Mouse (Mus musculus) forebrain, embryonic 16.5 days (tissue): ENCODE measurements around the gene Prkd1. TPM values are rescaled to one million over a fixed set of nuclear protein-coding genes. Genes with fewer than 3 reads are reported as not detected.

ENCODE experiments used
- ATAC-seq: fragments of 200-750 bp; cut with Nextera tagmentation; 2 replicates; pipeline ENCODE4 v1.8.0; 2017; ENCODE audit warnings: mild to moderate bottlenecking, moderate library complexity
- H3K27ac ChIP-seq: fragments of 300-500 bp; sonication (generic); 2 replicates; pipeline ENCODE4 v1.5.1; 2014; ENCODE audit warnings: low read length, control low read depth
- H3K27me3 ChIP-seq: fragments of 300-500 bp; sonication (generic); replicated peaks from 2 replicates; pipeline ENCODE4 v1.6.1; 2014; ENCODE audit warnings: low read length; ENCODE audit not compliant: control insufficient read depth, insufficient read depth
- H3K36me3 ChIP-seq: fragments of 300-500 bp; sonication (generic); 2 replicates; pipeline ENCODE4 v1.6.1; 2014; ENCODE audit not compliant: control insufficient read depth, insufficient read depth
- H3K4me1 ChIP-seq: fragments of 300-500 bp; sonication (generic); replicated peaks from 2 replicates; pipeline ENCODE4 v1.6.1; 2014; ENCODE audit warnings: low read length; ENCODE audit not compliant: control insufficient read depth, insufficient read depth
- H3K4me2 ChIP-seq: fragments of 300-500 bp; sonication (generic); 2 replicates; pipeline ENCODE4 v1.6.1; 2014; ENCODE audit warnings: mild to moderate bottlenecking, low read length, control low read depth
- H3K4me3 ChIP-seq: fragments of 300-500 bp; sonication (generic); replicated peaks from 2 replicates; pipeline ENCODE4 v1.5.1; 2014; ENCODE audit warnings: mild to moderate bottlenecking, low read length, control low read depth
- H3K9ac ChIP-seq: fragments of 300-500 bp; sonication (generic); replicated peaks from 2 replicates; pipeline ENCODE4 v1.6.1; 2014; ENCODE audit warnings: low read depth, low read length, control low read depth
- H3K9me3 ChIP-seq: fragments of 300-500 bp; sonication (generic); 2 replicates; pipeline ENCODE4 v1.6.1; 2016; ENCODE audit warnings: low read length; ENCODE audit not compliant: control insufficient read depth
- WGBS: fragments of 180-500 bp; shearing (Covaris S2); extraction: QIAGEN DNeasy Blood & Tissue Kit; methylation state at CpG from one replicate; pipeline ENCODE4 v1.1.7; 2014; 5-methylcytosine and 5-hydroxymethylcytosine counted together
- polyA plus RNA-seq: library from polyadenylated mRNA; unstranded; fragments of >200 nt; fragmentation: Nextera tagmentation; extraction: Ambion mirVana; gene quantifications from 2 replicates; pipeline ENCODE4 v1.2.1, GENCODE M21; 2015

Gene Prkd1
- polyA plus RNA-seq, 1 experiment from 2014 or later: 4.9 TPM

- Histone ChIP-seq H3K9me3 (no peaks in the 10 kb centered on the region), H3K36me3 (no peaks in the 10 kb centered on the region), H3K9ac (no peak overlapping the region), H3K4me1 (peaks cover 4% of the 10 kb centered on the region), H3K4me3 (no peak overlapping the region), H3K27me3 (no peaks in the 10 kb centered on the region), H3K27ac (no peak overlapping the region), H3K4me2 (no peak overlapping the region)
- WGBS: 95% methylated on average over 1 of the region's 1 CpGs
- ATAC-seq: no peak
Observed at GRCm38 (mm10) chr12:50615852-50616251, 33.0 kb downstream of the Prkd1 start.

- Histone ChIP-seq H3K4me3 (no peak overlapping the region), H3K9me3 (no peaks in the 10 kb centered on the region), H3K4me1 (peaks cover 4% of the 10 kb centered on the region), H3K27me3 (no peaks in the 10 kb centered on the region), H3K27ac (no peak overlapping the region), H3K9ac (no peak overlapping the region), H3K36me3 (no peaks in the 10 kb centered on the region), H3K4me2 (no peak overlapping the region)
- 0 out of 2 replicates have a peak, but pooled peaks have one; percentile 36 for ATAC-seq
- WGBS: 38% methylated on average over 6 of the region's 6 CpGs
Observed at GRCm38 (mm10) chr12:50614341-50614740, 34.6 kb downstream of the Prkd1 start.

- ATAC-seq: no peak
- Histone ChIP-seq H3K27ac (no peak overlapping the region), H3K9me3 (no peaks in the 10 kb centered on the region), H3K27me3 (no peaks in the 10 kb centered on the region), H3K4me2 (no peak overlapping the region), H3K4me1 (no peaks in the 10 kb centered on the region), H3K9ac (no peak overlapping the region), H3K4me3 (no peak overlapping the region), H3K36me3 (no peaks in the 10 kb centered on the region)
- 76% methylated on average over 4 of the region's 4 CpGs for WGBS
Observed at GRCm38 (mm10) chr12:50606703-50607500, 42.0 kb downstream of the Prkd1 start.

- no peak overlapping the region for H3K4me3 ChIP-seq
- 100% methylated on average over 1 of the region's 1 CpGs for WGBS
- no peaks in the 10 kb centered on the region for H3K9me3 ChIP-seq
- no peak overlapping the region for H3K9ac ChIP-seq
- no peaks in the 10 kb centered on the region for H3K27me3 ChIP-seq
- ATAC-seq: no peak
- no peak overlapping the region for H3K27ac ChIP-seq
- no peak overlapping the region for H3K4me2 ChIP-seq
- peaks cover 12% of the 10 kb centered on the region for H3K4me1 ChIP-seq
- H3K36me3 ChIP-seq: no peaks in the 10 kb centered on the region
Observed at GRCm38 (mm10) chr12:50599370-50599769, 49.5 kb downstream of the Prkd1 start.

GRCm38 (mm10) chr12:50598053-50598988, 50.6 kb downstream of the Prkd1 start:
- H3K27ac ChIP-seq: peak overlapping the region; percentile 56
- ATAC-seq: peak; percentile 61
- 62% methylated on average over 9 of the region's 9 CpGs for WGBS

GRCm38 (mm10) chr12:50597467-50597866, 51.4 kb downstream of the Prkd1 start:
- H3K9ac ChIP-seq: no peak overlapping the region
- H3K36me3 ChIP-seq: no peaks in the 10 kb centered on the region
- H3K9me3 ChIP-seq: no peaks in the 10 kb centered on the region
- 64% methylated on average over 4 of the region's 4 CpGs for WGBS
- no peak overlapping the region for H3K4me2 ChIP-seq
- no peak overlapping the region for H3K27ac ChIP-seq
- no peaks in the 10 kb centered on the region for H3K27me3 ChIP-seq
- ATAC-seq: peak; percentile 57
- H3K4me3 ChIP-seq: no peak overlapping the region
- peaks cover 12% of the 10 kb centered on the region for H3K4me1 ChIP-seq

More at GRCm38 (mm10) chr12:50598053-50598988, 50.6 kb downstream of the Prkd1 start:
- Histone ChIP-seq H3K4me2 (peak overlapping the region; percentile 7; the same call in 1 of the 2 replicates), H3K27me3 (no peaks in the 10 kb centered on the region), H3K4me3 (no peak overlapping the region), H3K9me3 (no peaks in the 10 kb centered on the region), H3K36me3 (no peaks in the 10 kb centered on the region), H3K4me1 (peaks cover 12% of the 10 kb centered on the region), H3K9ac (no peak overlapping the region)

- Histone ChIP-seq H3K9me3 (no peaks in the 10 kb centered on the region), H3K4me1 (peaks cover 12% of the 10 kb centered on the region), H3K27ac (no peak overlapping the region), H3K4me2 (no peak overlapping the region), H3K27me3 (no peaks in the 10 kb centered on the region), H3K9ac (no peak overlapping the region), H3K36me3 (no peaks in the 10 kb centered on the region), H3K4me3 (no peak overlapping the region)
- WGBS: 92% methylated on average over 5 of the region's 5 CpGs
- ATAC-seq: no peak
Observed at GRCm38 (mm10) chr12:50595777-50596176, 53.1 kb downstream of the Prkd1 start.

GRCm38 (mm10) chr12:50594506-50594905, 54.4 kb downstream of the Prkd1 start:
- Histone ChIP-seq H3K36me3 (no peaks in the 10 kb centered on the region), H3K4me3 (no peak overlapping the region), H3K9ac (no peak overlapping the region), H3K27me3 (no peaks in the 10 kb centered on the region), H3K27ac (no peak overlapping the region), H3K4me1 (peaks cover 12% of the 10 kb centered on the region), H3K9me3 (no peaks in the 10 kb centered on the region), H3K4me2 (no peak overlapping the region)
- 62% methylated on average over 6 of the region's 6 CpGs for WGBS
- ATAC-seq: no peak

- H3K4me2 ChIP-seq: no peak overlapping the region
- no peaks in the 10 kb centered on the region for H3K27me3 ChIP-seq
- peaks cover 7% of the 10 kb centered on the region for H3K4me1 ChIP-seq
- H3K27ac ChIP-seq: no peak overlapping the region
- no peak for ATAC-seq
- 74% methylated on average over 2 of the region's 2 CpGs for WGBS
- H3K4me3 ChIP-seq: no peak overlapping the region
- no peaks in the 10 kb centered on the region for H3K9me3 ChIP-seq
- no peak overlapping the region for H3K9ac ChIP-seq
- no peaks in the 10 kb centered on the region for H3K36me3 ChIP-seq
Observed at GRCm38 (mm10) chr12:50593481-50593880, 55.4 kb downstream of the Prkd1 start.
